Mouse (Mus musculus) left cerebral cortex, adult 9 months (tissue): ENCODE measurements around the gene Mpi.

Experiments
- DNase-seq, 2 experiments: peaks; one replicate each; pipeline ENCODE4 v3.0.0; 2022; ENCODE audit warnings: low spot score in 2 of 2

The Mpi gene

GRCm38 (mm10) chr9:57561711-57562099 is 9.1 kb upstream of the Mpi start:
- DNase-seq: no peak

- peak; percentile 84 to 95 for DNase-seq
Observed at GRCm38 (mm10) chr9:57560861-57561710, 8.5 kb upstream of the Mpi start, which contains the start of gene Scamp2. Gene Scamp2 (plus strand): TSS chr9:57560943.

- DNase-seq: no peak
Observed at GRCm38 (mm10) chr9:57560263-57560662, 7.7 kb upstream of the Mpi start.

GRCm38 (mm10) chr9:57559568-57559967 is 7.0 kb upstream of the Mpi start:
- no peak for DNase-seq

- no peak for DNase-seq
Observed at GRCm38 (mm10) chr9:57558625-57559024, 6.1 kb upstream of the Mpi start.

- DNase-seq: no peak
Observed at GRCm38 (mm10) chr9:57557215-57557614, 4.7 kb upstream of the Mpi start.

- no peak for DNase-seq
Observed at GRCm38 (mm10) chr9:57554753-57555152, 2.2 kb upstream of the Mpi start.

GRCm38 (mm10) chr9:57553119-57553518 is 556 bp upstream of the Mpi start:
- DNase-seq: no peak

- DNase-seq: no peak
Observed at GRCm38 (mm10) chr9:57550126-57550862, 2.3 kb downstream of the Mpi start.

GRCm38 (mm10) chr9:57549186-57549585 is 3.4 kb downstream of the Mpi start:
- DNase-seq: no peak

- DNase-seq: no peak
Observed at GRCm38 (mm10) chr9:57547869-57548268, 4.7 kb downstream of the Mpi start.

- DNase-seq: no peak
Observed at GRCm38 (mm10) chr9:57547287-57547686, 5.3 kb downstream of the Mpi start.

GRCm38 (mm10) chr9:57543951-57544350 is 8.6 kb downstream of the Mpi start:
- no peak for DNase-seq

GRCm38 (mm10) chr9:57541312-57541711 is 11.3 kb downstream of the Mpi start:
- DNase-seq: no peak

- DNase-seq: no peak
Observed at GRCm38 (mm10) chr9:57539550-57539949, 13.0 kb downstream of the Mpi start.

- DNase-seq: no peak
Observed at GRCm38 (mm10) chr9:57537728-57538181, 14.8 kb downstream of the Mpi start.

- DNase-seq: peak; percentile 79 to 92
Observed at GRCm38 (mm10) chr9:57537044-57537727, 15.4 kb downstream of the Mpi start, which contains the start of gene Fam219b. Gene Fam219b (plus strand): TSS chr9:57537528.

- no peak for DNase-seq
Observed at GRCm38 (mm10) chr9:57536362-57536761, 16.2 kb downstream of the Mpi start.

- no peak for DNase-seq
Observed at GRCm38 (mm10) chr9:57531946-57532345, 20.6 kb downstream of the Mpi start.

GRCm38 (mm10) chr9:57526435-57526834 is 26.1 kb downstream of the Mpi start:
- no peak for DNase-seq

- DNase-seq: no peak
Observed at GRCm38 (mm10) chr9:57525516-57525915, 27.0 kb downstream of the Mpi start.

GRCm38 (mm10) chr9:57524439-57524838 is 28.1 kb downstream of the Mpi start:
- DNase-seq: no peak
